Mouse (Mus musculus): ENCODE results near the gene Ddn. TPM values are rescaled to one million over a fixed set of nuclear protein-coding genes. Genes with fewer than 3 reads are reported as not detected.
A peak's percentile ranks its signal among the peaks of the same experiment; 100 is the strongest.

Ddn gene
- polyA plus RNA-seq (2017; shearing (Covaris generic)): not detected

DNA sequence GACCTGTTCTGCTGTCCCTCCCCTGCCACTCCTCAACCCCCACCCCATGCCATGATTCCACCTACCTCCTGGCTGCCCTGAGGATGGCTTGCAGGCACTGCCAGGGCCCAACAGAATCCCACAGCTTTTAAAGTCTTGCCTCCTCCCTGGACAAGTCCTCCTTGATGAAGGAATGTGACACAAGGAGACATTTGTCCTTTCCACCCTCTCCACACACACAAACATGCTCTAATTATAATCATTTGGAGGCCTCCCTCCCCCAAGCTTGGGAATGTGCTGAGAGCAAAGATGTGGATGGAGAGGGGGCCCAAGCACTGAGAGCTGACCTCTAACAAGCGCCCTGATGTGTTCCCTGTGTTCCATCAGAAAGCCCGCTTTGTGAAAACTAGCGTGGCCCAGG, at the start of gene Ddn:
Gene Ddn, minus strand, starts transcription at position 101 of the 400 bp plus-strand sequence.
- no peak for ATAC-seq

DNA sequence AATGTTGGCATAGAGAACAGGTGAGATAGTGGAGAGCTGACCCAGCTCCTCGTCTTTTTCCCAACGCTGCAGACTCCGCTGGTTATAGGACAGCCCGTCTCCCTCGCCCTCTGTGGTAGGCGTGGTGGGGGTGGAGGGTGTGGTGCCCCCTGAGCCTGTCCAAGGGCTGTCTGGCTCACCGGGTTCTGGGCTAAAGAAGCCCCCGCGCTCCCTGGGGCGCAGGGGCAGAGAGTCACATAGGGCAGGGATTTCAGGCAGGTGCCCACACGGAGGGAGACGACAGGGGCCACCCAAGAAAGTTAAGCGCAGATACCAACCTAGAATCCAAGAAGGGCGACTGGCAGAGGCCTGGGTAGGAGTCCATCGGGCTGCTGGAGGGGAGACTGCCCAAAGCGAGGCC, 44.9 kb upstream of the Ddn start:
- no peak for ATAC-seq

DNA sequence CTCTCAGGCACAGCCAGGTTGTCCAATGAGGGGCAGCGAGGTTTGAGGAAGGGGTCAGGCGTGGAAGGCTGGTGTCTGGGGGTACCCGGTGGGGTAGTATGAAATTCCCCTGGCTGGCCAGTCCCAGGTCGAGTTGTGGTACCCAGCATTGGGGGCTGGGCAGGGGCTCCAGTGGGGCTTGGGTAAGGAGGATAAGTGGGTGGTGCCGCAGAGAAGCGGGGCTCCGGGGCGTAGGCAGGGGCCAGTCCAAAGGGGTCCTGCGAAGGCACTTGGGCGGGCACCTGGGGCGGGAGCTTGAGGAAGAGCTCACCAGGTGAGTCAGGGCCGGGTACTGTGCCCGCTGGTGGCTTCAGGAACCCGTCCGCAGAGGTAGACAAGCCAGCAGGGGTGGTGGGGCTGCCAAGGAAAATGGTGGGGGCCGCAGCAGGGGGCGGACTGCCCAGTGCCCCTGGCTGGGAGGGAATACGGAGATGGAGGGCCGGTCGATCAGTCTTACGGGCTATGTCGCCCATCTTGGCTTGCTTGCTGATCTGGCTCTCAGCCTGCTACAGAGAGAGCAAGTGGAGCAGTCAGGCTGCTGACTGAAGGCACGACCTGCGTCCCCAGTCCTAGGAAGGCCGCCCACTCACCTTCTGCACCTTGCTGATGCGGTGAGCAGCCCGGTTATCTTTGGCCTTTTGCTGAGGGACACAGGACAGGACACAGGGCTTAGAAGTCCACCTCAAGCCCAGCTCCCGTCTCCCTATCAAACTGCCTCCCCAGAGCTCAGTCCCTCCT, 44.1 kb upstream of the Ddn start:
- no peak for ATAC-seq

DNA sequence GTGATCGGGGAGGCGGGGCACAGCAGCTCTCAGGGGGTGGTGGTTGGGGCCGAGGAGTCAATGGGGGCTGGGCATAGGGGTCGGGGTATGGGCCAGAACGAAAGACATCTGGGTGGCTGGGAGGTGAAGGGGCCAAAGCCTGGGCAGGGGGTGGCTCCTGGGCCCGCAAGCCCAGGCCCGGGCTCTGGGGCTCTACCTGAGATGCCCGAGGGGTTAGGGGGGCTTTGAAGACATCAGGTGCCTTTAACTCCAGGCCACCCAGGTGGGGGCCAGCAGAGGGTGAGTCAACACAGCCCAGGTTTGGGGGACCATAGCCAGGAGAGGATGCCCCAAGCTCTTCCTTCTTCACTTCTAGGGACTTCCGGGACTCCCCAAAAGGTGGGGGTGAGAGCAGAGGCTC, 43.4 kb upstream of the Ddn start:
- no peak for ATAC-seq

DNA sequence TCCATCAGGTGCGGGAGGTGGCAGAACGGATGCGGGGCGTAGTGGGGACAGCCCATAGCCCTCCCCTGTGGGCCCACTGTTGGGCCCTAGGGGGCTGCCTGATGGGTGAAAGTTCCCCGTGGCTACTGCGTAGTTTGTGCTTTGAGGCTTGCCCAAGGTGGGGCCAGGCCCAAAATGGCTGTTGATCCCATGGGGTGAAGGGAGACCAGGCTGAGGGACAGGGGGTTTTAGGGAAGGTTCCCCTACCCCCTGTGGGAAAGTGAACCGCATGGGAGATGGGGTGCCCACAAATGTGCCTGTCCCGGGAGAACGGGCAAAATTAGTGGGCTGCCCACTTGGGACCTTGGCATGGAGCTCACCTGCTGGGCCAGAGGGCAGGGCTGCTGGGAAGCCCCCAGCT, 42.8 kb upstream of the Ddn start:
- no peak for ATAC-seq

DNA sequence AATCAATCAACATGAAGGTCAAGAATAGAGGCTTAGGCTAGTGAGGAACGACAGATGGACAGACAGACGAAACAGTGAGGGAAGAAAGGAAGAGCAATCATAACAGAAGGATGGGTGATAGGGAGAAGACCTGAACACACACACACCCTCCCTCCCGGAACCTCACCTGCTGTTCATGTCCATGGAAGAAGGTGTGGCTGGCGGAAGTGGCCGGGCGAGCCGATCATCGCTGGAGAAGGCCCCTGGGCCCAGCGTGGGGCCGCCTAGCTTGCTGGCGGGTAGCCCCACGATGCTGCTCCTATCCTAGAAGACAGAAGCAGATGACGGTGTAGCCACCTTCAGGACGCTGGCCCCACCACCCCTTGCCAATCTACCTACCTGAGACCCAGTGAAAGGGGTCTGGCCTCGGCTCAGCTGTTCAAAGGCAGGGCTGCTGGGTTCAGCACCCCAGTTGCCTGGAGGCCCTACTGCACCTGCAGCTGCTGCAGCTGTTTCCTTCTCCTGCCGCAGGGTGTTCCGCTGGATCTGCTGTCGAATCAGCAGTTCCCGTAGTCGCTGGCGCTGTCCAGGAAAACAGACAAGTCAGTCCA, 42.0 kb upstream of the Ddn start:
- no peak for ATAC-seq

DNA sequence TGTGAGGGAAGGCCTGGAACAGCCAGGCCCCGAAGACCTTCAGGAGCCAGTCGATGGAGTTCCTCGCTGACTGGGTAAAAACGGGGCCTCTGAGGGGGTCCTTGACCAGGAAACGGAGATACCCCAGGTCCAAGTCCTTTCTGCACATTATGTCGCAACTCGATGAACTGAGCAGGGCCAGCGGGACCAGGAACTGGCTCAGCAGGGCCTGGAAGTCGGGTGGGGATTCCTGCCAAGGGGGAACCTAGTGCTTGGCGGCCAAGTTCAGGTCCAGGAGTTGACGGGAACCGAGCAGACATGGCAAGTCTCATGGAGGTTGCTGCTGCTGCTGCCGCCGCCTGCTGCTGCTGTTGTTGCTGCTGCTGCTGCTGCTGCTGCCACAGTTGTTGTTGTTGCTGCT, 41.4 kb upstream of the Ddn start:
- no peak for ATAC-seq

DNA sequence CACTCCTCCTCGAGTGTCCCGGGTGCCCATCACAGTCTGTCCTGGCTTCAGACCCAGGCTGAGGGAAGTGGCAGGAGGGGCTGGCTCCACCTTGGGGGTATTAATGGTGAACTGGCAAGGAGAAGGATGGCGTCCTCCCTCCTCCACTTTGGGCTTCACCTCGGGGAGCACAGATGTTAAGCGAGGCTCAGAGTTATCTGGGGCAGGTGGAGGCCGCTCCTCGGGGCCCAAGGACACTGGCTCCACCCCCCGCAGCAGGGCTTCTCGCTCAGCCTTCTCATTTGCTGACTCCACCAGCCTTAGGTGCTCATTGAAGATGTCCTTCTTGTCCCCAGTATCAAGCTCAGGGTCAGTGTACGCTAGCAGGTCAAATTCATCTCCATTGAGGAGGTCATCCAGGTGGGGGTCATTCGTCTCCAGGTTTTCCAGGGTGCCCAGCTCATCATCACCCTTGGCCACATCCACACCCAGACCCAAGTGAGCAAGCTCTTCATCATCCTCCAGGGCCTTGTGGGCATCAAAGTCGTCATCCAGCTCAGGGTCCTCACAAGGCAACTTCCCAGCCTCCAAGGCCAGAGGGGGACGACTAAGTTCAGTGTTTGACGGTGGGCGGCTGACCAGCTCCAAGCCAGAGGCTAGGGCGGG, 40.8 kb upstream of the Ddn start:
- ATAC-seq: no peak

DNA sequence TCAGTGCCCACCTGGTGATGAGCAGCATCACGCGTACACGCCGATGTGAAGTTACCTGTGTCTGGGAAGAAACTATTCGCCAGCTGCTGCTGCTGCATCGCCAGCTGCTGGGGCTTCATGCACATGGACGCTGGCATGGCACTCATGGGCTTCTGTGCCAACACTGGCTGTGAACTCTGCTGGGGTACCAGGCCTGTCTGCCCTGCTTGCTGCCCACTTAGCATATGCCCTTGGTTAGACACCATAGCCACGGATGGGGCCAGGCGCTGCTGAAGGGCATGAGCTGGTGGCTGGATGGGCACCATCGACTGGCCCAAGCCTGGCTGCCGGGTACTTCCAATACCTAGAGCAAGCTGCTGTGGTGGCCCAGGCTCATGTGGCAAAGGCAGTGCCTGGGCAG, 39.9 kb upstream of the Ddn start:
- no peak for ATAC-seq

DNA sequence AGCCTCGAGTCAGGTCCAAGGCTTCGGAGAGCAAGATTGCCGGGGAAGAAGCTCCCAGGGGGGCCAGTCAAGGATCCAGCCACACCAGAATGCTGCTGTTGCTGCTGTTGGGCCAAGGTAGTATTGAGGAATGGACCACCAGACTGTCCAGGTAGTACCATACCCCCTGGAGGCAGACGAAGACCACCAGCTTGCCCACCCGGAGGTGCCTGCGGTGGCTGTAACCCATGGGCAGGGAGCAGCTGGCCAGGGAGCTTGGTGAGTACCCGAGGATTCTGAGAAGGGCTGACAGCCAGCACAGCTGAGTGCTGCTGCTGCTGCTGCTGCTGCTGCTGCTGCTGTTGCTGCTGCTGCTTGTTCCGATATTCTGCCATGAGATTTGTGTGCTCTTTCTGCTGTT, 36.9 kb upstream of the Ddn start:
- ATAC-seq: no peak

DNA sequence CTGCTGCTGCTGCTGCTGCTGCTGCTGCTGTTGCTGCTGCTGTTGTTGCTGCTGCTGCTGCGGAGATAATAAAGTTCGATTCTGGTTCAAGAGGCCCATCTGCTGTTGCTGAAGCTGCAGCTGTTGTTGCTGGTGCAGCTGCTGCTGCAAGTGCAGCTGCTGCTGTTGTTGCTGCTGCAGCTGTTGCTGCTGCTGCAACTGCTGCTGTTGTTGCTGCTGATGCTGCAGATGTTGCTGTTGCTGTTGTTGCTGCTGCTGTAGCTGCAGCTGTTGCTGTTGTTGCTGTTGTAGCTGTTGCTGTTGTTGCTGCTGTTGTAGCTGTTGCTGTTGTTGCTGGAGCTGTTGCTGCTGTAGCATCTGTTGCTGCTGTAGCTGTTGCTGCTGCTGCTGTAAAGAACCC, 35.9 kb upstream of the Ddn start:
- ATAC-seq: no peak

DNA sequence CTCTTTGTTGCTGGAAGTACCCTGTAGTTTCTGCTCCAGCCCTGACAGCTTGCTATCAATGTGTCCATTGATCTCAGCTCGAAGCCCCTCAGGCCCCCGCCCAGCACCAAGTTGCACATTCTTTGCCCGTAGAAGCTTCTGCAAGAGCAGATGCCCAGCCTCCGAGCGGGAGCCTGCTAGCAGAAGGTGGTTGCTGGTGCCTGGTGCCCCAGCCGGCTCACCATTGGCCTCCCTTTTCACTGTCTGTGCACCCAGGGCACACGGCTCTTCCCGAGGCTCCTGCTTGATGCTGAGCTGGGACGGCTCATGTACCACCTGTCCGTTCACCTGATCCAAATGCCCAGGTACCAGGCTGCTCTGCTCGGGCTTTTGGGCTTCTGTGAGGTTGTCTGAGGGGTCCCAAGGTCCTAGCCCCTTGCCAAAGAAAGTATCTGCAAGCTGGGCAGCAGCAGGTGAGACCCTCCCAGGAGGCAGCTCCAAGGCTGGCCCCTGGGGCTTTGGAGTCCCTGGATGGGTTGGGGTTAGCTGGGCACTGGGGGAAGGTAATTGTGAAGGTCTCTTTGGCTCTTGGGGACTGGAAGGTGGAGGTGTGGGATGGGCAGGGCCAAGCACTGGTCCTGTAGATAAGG, 34.4 kb upstream of the Ddn start:
- no peak for ATAC-seq

DNA sequence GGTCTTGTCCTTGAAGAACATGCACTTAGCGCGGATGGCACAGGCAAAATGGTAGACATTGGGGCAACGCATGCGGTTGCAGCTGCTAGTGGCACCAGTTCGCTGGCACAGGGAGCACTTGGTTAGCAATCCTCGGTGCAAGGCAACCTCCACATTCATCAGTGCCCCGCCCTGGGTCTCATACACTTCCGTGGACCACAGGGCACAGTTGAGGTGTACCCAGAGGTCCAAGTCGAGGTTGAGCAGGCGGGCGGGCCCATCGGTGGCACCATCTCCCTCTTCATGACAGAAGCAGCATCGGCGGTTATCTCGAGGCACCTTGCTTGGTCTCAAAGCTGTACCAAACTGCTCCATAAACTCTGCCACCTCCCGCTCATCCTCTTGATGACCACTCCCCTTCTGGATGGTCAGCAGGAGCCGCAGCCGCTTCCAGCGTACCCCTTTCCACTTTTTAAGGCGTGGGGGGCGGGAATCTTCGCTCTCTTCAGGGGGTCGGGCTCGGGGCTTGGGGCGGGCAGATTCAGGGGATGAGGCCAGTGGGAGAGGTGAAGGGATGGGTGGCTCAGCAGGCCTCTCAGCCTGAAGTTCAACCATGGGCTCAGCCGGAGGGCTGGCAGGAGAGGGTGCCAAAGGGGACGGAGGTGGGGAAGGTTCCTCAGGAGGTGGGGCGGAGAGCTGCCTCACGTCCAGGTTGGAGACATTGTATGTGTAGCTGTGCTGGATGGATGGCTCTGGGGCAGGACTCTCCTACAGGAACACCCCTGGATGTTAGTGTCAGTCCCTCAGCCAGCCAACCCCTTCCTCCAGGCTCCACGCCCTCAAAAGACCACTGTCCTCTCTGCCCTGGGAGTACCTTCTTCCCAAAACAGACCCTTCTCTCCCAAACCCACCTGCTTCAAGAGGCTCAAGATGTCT, 30.6 kb upstream of the Ddn start:
- ATAC-seq: no peak

DNA sequence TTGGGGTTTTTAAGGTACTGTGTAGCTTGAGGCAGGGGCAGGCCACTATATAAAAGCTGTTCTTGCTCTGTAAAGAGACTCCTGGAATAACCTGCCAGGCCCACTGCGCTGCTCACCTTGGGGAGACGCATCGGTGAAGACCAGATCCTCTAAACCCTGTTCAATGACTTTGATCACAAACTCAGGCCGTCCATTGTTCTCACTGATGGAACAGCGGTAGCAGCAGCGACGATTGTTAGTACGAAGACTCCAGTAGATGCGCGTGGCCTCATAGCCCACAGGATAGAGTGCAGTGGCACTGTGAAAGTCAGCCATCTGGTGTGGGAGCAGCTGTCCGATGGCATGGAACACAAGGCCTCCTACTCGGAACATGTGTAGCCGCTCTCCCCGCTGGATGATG, 29.9 kb upstream of the Ddn start:
- ATAC-seq: no peak

DNA sequence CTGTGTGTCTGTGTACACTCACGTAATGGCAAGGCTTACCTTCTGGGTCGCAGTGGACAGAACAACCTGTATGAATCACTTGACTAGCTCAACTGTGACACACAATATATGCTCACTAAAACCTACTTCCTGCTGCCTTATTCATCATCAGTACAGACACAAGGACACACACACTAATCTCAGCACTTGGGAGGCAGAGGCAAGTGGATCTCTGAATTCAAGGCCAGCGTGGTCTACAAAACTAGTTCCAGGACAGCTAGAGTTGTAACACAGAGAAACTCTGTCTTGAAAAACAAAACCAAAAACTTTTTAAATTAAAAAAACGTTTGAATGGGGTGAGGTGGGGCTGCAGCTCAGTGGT, 28.4 kb upstream of the Ddn start:
- no peak for ATAC-seq

DNA sequence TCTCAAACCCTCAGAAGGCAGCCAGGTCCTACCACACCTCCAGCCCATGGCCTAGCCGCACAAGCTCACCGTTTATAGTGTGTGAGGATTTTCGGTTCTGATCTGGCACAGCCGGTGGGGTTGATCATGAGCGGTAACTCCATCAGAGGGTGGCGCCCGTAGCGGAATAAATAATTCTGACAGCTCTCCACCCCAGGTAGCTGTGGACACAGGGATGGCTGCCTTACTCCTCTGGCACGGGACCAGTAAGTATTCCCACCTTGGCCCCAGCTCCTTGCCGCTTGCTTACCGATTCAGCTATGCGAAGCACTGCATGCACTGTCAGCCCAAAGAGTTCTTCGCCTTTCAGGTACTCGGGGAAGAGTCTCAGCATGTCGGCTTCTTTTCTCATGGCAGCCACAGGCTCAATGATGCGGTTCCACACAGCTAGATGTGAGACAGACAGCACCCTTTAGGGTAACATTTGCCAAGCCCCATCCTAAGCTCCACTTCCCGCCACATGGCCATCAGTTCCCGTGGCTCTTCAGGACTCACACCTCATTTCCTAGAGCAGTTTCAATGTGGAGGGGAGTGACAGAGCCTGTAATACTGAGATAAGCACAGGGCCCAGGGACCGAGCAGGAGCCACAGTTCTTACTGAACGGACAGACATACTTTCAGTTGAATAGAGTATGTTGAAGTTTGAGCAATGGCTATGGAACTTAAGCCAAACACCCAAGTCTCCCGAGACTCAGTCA, 27.9 kb upstream of the Ddn start:
- ATAC-seq: no peak

DNA sequence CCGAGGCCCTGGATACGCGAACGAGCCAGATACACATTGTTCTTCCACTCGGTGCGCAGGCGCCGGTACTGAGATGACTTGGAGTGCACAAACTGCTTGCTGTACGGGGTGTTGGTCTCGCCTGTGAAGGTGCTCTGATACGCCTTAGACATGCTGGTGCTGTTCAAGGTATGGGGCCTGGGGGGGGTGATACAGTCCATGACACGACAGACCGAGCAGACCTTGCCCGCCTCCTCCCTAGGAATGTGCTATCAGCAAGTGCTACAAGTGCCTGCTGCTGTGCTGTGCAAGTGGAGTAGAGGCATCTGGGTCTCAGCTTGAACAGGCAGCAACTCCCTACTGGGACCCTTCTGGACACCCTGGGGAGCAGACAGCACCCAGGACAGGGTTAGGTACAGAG, 26.0 kb upstream of the Ddn start:
- ATAC-seq: no peak

DNA sequence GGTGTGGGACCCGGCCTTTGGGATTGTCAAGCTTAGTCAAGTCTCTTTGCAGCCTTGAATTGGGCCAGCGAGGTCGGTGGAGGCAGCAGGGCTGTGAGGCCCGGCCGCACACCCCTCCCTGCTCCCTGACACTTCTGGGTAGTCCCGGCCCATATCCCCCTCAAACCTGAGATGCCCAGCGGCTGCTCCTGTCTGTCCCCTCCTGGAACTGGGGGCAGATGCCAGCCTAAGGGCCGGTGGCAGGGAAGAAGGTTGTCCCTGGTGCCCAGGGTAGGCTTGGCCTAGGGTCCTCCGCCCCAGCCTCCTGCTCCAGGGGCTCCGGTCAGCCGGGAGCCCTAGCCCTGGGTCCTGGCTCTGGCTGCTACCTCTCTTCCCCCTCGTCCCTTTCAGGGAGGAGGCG, 24.8 kb upstream of the Ddn start:
- ATAC-seq: no peak

DNA sequence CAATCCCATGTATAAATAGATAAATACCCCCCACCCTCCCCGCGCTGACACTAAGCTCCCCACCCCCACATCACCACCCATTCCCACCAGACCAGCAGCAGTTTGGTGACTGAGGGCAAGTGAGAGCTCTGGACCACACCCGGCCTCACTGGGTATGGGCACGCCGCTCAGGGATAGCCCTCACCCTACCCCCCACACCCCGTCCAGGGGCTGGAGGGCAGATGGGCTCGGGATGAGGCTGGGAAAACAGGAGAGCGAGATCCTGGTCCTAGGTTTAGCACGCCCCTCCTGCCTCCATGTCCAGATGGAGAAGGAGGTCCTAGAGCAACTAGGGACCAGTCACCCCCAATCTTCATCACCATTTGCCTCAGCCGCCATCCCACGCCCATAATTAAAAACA, 24.0 kb upstream of the Ddn start:
- ATAC-seq: no peak

DNA sequence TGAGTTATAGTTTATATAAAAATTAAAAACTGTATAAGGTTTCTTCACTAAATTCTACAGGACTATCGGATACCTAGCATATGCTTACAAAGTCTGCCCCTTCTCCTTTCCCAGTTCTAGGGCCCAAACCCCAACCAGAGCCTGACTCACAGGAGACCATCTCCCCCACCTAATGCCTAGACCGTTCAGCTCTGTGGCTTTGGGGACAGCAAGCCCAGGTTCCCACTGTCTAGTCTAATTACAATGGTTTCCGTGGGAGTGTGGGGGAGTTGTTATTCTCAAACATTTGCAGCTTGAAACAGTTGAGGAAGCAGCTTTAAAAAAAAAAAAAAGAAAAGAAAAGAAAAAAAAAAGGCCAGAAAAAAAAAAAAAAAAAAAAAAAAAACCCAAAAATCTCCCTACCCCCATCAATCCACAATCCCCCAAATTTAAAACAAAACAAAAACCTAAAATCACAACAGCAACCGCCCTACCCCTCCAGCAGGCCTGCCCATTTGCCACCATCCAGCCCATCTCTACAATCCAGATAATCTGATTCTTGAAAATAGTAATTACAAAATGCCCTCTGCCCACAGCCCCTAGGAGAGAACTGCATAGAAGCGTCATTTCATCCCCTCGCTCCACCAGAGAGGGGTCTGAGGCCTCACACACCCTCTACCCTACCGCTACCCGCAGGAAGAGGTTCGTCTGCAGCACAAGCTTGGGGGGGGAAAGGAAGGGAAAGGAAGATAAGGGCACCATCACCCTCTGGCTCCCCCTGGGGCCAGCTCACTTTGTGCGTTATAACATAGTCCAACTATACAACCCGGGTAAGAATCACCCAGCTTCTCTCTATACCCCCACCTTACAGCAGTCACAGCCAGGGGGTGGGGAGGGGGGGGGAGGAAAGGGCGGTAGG, 23.1 kb upstream of the Ddn start:
- ATAC-seq: no peak

DNA sequence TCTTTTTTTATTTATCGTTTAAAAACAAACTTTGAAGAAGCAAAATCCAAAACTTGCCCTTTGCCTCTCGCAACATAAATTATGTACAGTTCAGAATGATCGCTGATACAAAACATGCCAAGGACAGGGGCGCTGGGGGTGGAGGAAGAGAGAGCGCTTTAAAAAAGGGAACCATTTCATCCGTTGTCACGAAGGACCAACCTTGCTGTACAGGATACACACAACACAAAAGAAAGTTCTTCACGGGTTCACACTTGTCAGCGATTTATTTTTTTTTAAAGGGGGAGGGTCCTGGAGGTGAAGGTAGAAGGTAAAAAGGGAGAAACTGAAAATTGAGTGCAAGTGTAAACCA, 22.4 kb upstream of the Ddn start:
- peak; percentile 45 for ATAC-seq
